Mouse (Mus musculus) gastrocnemius, adult 8-10 months (tissue): Measurements from ENCODE around the gene Mtch2. TPM values are rescaled to one million over a fixed set of nuclear protein-coding genes. Genes with fewer than 3 reads are reported as not detected.

Source experiments
- DNase-seq, 2 experiments: peaks; one replicate each; pipeline ENCODE4 v3.0.0; 2022; ENCODE audit warnings: low spot score in 2 of 2
- total RNA-seq, 4 experiments: library from RNA; stranded (reverse); gene quantifications; 2 replicates each; pipeline ENCODE4 v1.2.4; 2022

The Mtch2 gene
- total RNA-seq, 4 experiments from 2014 or later = 151 to 157 (median 154) TPM

GRCm38 (mm10) chr2:90904856-90905224, 57.9 kb downstream of the Mtch2 start:
- DNase-seq = no peak

DNA sequence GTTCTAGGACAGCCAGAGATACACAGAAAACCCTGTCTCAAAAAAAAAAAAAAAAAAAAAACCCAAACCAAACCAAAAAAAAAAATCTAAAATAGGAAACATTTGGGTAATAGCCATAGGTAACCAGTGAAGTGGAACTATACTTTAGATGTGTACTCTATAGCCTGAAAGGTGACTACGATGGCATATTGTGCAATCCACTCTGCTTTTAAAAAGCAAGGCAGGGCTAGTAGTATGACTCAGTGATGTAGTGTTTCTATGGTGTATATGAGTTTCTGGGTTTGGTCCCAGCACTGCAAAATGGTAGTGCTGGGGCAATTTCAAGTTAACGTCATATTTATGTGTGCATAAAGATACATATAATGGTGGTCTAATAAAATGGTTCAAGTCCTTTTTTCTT, 59.8 kb downstream of the Mtch2 start:
- no peak for DNase-seq

- no peak for DNase-seq
Measured at GRCm38 (mm10) chr2:90910861-90911260, 63.9 kb downstream of the Mtch2 start.

- DNase-seq = no peak
Measured at GRCm38 (mm10) chr2:90911668-90912067, 64.7 kb downstream of the Mtch2 start.

GRCm38 (mm10) chr2:90913671-90914070, 66.7 kb downstream of the Mtch2 start:
- no peak for DNase-seq

- no peak for DNase-seq
Measured at GRCm38 (mm10) chr2:90915516-90915915, 68.6 kb downstream of the Mtch2 start.

Other genes starting within 250 kb of the Mtch2 start
- 10 to 100 TPM in 3 of 4 experiments, 1 to 10 TPM in 1; 7.2 to 15.4 (median 13.1) TPM for gene Nup160, start 169.9 kb upstream of the Mtch2 start, total RNA-seq
- 10 to 100 TPM in 1 of 4 experiments, 1 to 10 TPM in 3; 7.4 to 11.1 (median 9.7) TPM for gene Fnbp4, start 101.8 kb upstream of the Mtch2 start, total RNA-seq
- under 1 TPM; 0.13 to 0.29 (median 0.15) TPM for gene Agbl2, start 64.4 kb upstream of the Mtch2 start, total RNA-seq
- gene C1qtnf4, start 38.7 kb downstream of the Mtch2 start, total RNA-seq = 1 to 10 TPM; 7.6 to 9.8 (median 8.5) TPM
- 10 to 100 TPM; 17.9 to 24.0 (median 22.6) TPM for gene Kbtbd4, start 57.6 kb downstream of the Mtch2 start, total RNA-seq
- 100 to 1,000 TPM; 495 to 615 (median 547) TPM for gene Ndufs3, start 57.7 kb downstream of the Mtch2 start, total RNA-seq
- 10 to 100 TPM; 50.7 to 66.2 (median 63.7) TPM for gene Celf1, start 93.2 kb downstream of the Mtch2 start, total RNA-seq
- gene Rapsn, start 188.5 kb downstream of the Mtch2 start, total RNA-seq = 10 to 100 TPM; 28.6 to 33.9 (median 30.9) TPM
- 100 to 1,000 TPM; 199 to 280 (median 234) TPM for gene Psmc3, start 206.9 kb downstream of the Mtch2 start, total RNA-seq
- 10 to 100 TPM; 19.9 to 21.4 (median 20.9) TPM for gene Slc39a13, start 223.3 kb downstream of the Mtch2 start, total RNA-seq
- gene Spi1, start 235.2 kb downstream of the Mtch2 start, total RNA-seq = under 1 TPM in 3 of 4 experiments, not detected in 1; 0.40 to 0.56 (median 0.44) TPM